Mouse (Mus musculus): ENCODE results near the gene Rit1. TPM values are rescaled to one million over a fixed set of nuclear protein-coding genes. Genes with fewer than 3 reads are reported as not detected.
"Not testable (repeated sequence)": the region's sequence is repeated elsewhere in the genome, so short reads cannot be mapped to it uniquely, and the experiment has no call there.

Gene Rit1
- polyA plus RNA-seq, 1 experiment from 2014 or later, result 26.3 TPM

GRCm38 (mm10) chr3:88700247-88700646 lies 16.4 kb upstream of the Rit1 start:
- Histone ChIP-seq H3K27me3 (ENCODE audit: insufficient read depth, low read length) (no peaks in the 10 kb centered on the region), H3K27ac (ENCODE audit: low read depth) (no peak overlapping the region), H3K4me3 (ENCODE audit: low read depth, low read length) (no peak overlapping the region), H3K36me3 (replicated peaks; ENCODE audit: insufficient read depth, low read length) (peaks cover 90% of the 10 kb centered on the region), H3K4me2 (ENCODE audit: low read depth, low read length) (no peak overlapping the region), H3K4me1 (ENCODE audit: insufficient read depth) (no peaks in the 10 kb centered on the region), H3K9ac (replicated peaks) (no peak overlapping the region), H3K9me3 (ENCODE audit: low read length) (no peaks in the 10 kb centered on the region)
- WGBS (ENCODE audit: insufficient replicate concordance), result 94% methylated on average over 3 of the region's 3 CpGs
- DNase-seq (no peak), ATAC-seq (no peak)
- TF ChIP-seq CTCF (IDR thresholded peaks at IDR 0.05; ENCODE audit: low read depth) (no peak), EP300 (IDR thresholded peaks at IDR 0.05; ENCODE audit: low read depth) (no peak)

GRCm38 (mm10) chr3:88701222-88701621 lies 15.4 kb upstream of the Rit1 start:
- H3K9me3 ChIP-seq (ENCODE audit: low read length), result no peaks in the 10 kb centered on the region
- DNase-seq (no peak), ATAC-seq (no peak)
- H3K4me2 ChIP-seq (ENCODE audit: low read depth, low read length), result no peak overlapping the region
- no peak overlapping the region for H3K27ac ChIP-seq (ENCODE audit: low read depth)
- no peak overlapping the region for H3K4me3 ChIP-seq (ENCODE audit: low read depth, low read length)
- WGBS (ENCODE audit: insufficient replicate concordance), result 81% methylated on average over 3 of the region's 3 CpGs
- TF ChIP-seq EP300 (IDR thresholded peaks at IDR 0.05; ENCODE audit: low read depth) (no peak), CTCF (IDR thresholded peaks at IDR 0.05; ENCODE audit: low read depth) (no peak)
- H3K4me1 ChIP-seq (ENCODE audit: insufficient read depth), result no peaks in the 10 kb centered on the region
- peaks cover 86% of the 10 kb centered on the region for H3K36me3 ChIP-seq (replicated peaks; ENCODE audit: insufficient read depth, low read length)
- H3K27me3 ChIP-seq (ENCODE audit: insufficient read depth, low read length), result no peaks in the 10 kb centered on the region
- no peak overlapping the region for H3K9ac ChIP-seq (replicated peaks)

- no peaks in the 10 kb centered on the region for H3K27me3 ChIP-seq (ENCODE audit: insufficient read depth, low read length)
- 84% methylated on average over 4 of the region's 4 CpGs for WGBS (ENCODE audit: insufficient replicate concordance)
- H3K4me1 ChIP-seq (ENCODE audit: insufficient read depth), result peaks cover 16% of the 10 kb centered on the region
- DNase-seq (no peak), ATAC-seq (no peak)
- no peak overlapping the region for H3K27ac ChIP-seq (ENCODE audit: low read depth)
- no peak overlapping the region for H3K4me2 ChIP-seq (ENCODE audit: low read depth, low read length)
- no peaks in the 10 kb centered on the region for H3K9me3 ChIP-seq (ENCODE audit: low read length)
- H3K4me3 ChIP-seq (ENCODE audit: low read depth, low read length), result no peak overlapping the region
- peaks cover 50% of the 10 kb centered on the region for H3K36me3 ChIP-seq (replicated peaks; ENCODE audit: insufficient read depth, low read length)
- TF ChIP-seq CTCF (IDR thresholded peaks at IDR 0.05; ENCODE audit: low read depth) (no peak), EP300 (IDR thresholded peaks at IDR 0.05; ENCODE audit: low read depth) (no peak)
- H3K9ac ChIP-seq (replicated peaks), result no peak overlapping the region
Observed at GRCm38 (mm10) chr3:88713709-88714108, 2.9 kb upstream of the Rit1 start.

- Histone ChIP-seq H3K9me3 (ENCODE audit: low read length) (no peaks in the 10 kb centered on the region), H3K36me3 (replicated peaks; ENCODE audit: insufficient read depth, low read length) (peaks cover 44% of the 10 kb centered on the region), H3K4me1 (ENCODE audit: insufficient read depth) (peaks cover 26% of the 10 kb centered on the region), H3K4me3 (ENCODE audit: low read depth, low read length) (no peak overlapping the region), H3K27me3 (ENCODE audit: insufficient read depth, low read length) (no peaks in the 10 kb centered on the region), H3K4me2 (ENCODE audit: low read depth, low read length) (no peak overlapping the region), H3K9ac (replicated peaks) (no peak overlapping the region), H3K27ac (ENCODE audit: low read depth) (no peak overlapping the region)
- no peak for ATAC-seq
- TF ChIP-seq CTCF (IDR thresholded peaks at IDR 0.05; ENCODE audit: low read depth) (no peak), EP300 (IDR thresholded peaks at IDR 0.05; ENCODE audit: low read depth) (no peak)
- WGBS (ENCODE audit: insufficient replicate concordance), result 69% methylated on average over 2 of the region's 2 CpGs
- no peak for DNase-seq
Observed at GRCm38 (mm10) chr3:88714725-88715124, 1.9 kb upstream of the Rit1 start.

GRCm38 (mm10) chr3:88715716-88716115 lies 922 bp upstream of the Rit1 start:
- not testable (repeated sequence) for H3K4me2 ChIP-seq (ENCODE audit: low read depth, low read length); H3K27ac ChIP-seq (ENCODE audit: low read depth); ATAC-seq; DNase-seq; H3K4me3 ChIP-seq (ENCODE audit: low read depth, low read length); H3K9ac ChIP-seq (replicated peaks); H3K27me3 ChIP-seq (ENCODE audit: insufficient read depth, low read length); H3K9me3 ChIP-seq (ENCODE audit: low read length)
- Histone ChIP-seq H3K4me1 (ENCODE audit: insufficient read depth) (peaks cover 26% of the 10 kb centered on the region), H3K36me3 (replicated peaks; ENCODE audit: insufficient read depth, low read length) (peaks cover 40% of the 10 kb centered on the region)
- 86% methylated on average over 5 of the region's 5 CpGs for WGBS (ENCODE audit: insufficient replicate concordance)

- DNase-seq (peak; percentile 38), ATAC-seq (peak; percentile 53)
- Histone ChIP-seq H3K36me3 (replicated peaks; ENCODE audit: insufficient read depth, low read length) (peaks cover 35% of the 10 kb centered on the region), H3K4me2 (ENCODE audit: low read depth, low read length) (peak overlapping the region; percentile 88), H3K9ac (replicated peaks) (peak overlapping the region; percentile 87), H3K27me3 (ENCODE audit: insufficient read depth, low read length) (no peaks in the 10 kb centered on the region), H3K4me1 (ENCODE audit: insufficient read depth) (peaks cover 26% of the 10 kb centered on the region), H3K9me3 (ENCODE audit: low read length) (no peaks in the 10 kb centered on the region), H3K27ac (ENCODE audit: low read depth) (peak overlapping the region; percentile 87), H3K4me3 (ENCODE audit: low read depth, low read length) (peak overlapping the region; percentile 94)
- TF ChIP-seq EP300 (IDR thresholded peaks at IDR 0.05; ENCODE audit: low read depth) (no peak), CTCF (IDR thresholded peaks at IDR 0.05; ENCODE audit: low read depth) (0 out of 2 replicates have a peak, but pooled peaks have one; percentile 2)
- 4% methylated on average over 9 of the region's 9 CpGs for whole genome bisulfite sequencing (ENCODE audit: insufficient replicate concordance)
Observed at GRCm38 (mm10) chr3:88717198-88717798, 660 bp downstream of the Rit1 start.

All from liver, postnatal 0 days (tissue).